Mouse (Mus musculus): ENCODE results near the gene Micu2. TPM values are rescaled to one million over a fixed set of nuclear protein-coding genes. Genes with fewer than 3 reads are reported as not detected.
"Not testable (repeated sequence)": the region's sequence is repeated elsewhere in the genome, so short reads cannot be mapped to it uniquely, and the experiment has no call there.

The Micu2 gene
- polyA plus RNA-seq, 1 experiment from 2014 or later = 58.2 TPM

GRCm38 (mm10) chr14:57934666-57935065 is 64.4 kb downstream of the Micu2 start:
- H3K27ac ChIP-seq = no peak overlapping the region
- H3K27me3 ChIP-seq (ENCODE audit: poor library complexity, severe bottlenecking) = no peaks in the 10 kb centered on the region
- H3K4me1 ChIP-seq = no peaks in the 10 kb centered on the region
- peaks cover 5% of the 10 kb centered on the region; the same call in 1 of the 2 replicates for H3K36me3 ChIP-seq (replicated peaks)
- H3K9me3 ChIP-seq = no peaks in the 10 kb centered on the region
- H3K4me3 ChIP-seq = no peak overlapping the region
- 96% methylated on average over 13 of the region's 13 CpGs for WGBS
- no peak for DNase-seq (ENCODE audit: extremely low spot score, low spot score)

GRCm38 (mm10) chr14:57933608-57934007 is 65.5 kb downstream of the Micu2 start:
- 93% methylated on average over 7 of the region's 7 CpGs for WGBS
- no peaks in the 10 kb centered on the region for H3K27me3 ChIP-seq (ENCODE audit: poor library complexity, severe bottlenecking)
- H3K4me1 ChIP-seq = no peaks in the 10 kb centered on the region
- no peak for DNase-seq (ENCODE audit: extremely low spot score, low spot score)
- H3K4me3 ChIP-seq = no peak overlapping the region
- no peaks in the 10 kb centered on the region for H3K9me3 ChIP-seq
- H3K27ac ChIP-seq = no peak overlapping the region
- H3K36me3 ChIP-seq (replicated peaks) = peaks cover 3% of the 10 kb centered on the region; the same call in 1 of the 2 replicates

GRCm38 (mm10) chr14:57932881-57933443 is 66.1 kb downstream of the Micu2 start:
- DNase-seq (ENCODE audit: extremely low spot score, low spot score) = no peak
- no peaks in the 10 kb centered on the region for H3K27me3 ChIP-seq (ENCODE audit: poor library complexity, severe bottlenecking)
- H3K27ac ChIP-seq = no peak overlapping the region
- H3K36me3 ChIP-seq (replicated peaks) = peaks cover 3% of the 10 kb centered on the region; the same call in 1 of the 2 replicates
- no peaks in the 10 kb centered on the region for H3K9me3 ChIP-seq
- no peaks in the 10 kb centered on the region for H3K4me1 ChIP-seq
- 68% methylated on average over 7 of the region's 7 CpGs for WGBS
- H3K4me3 ChIP-seq = no peak overlapping the region

- Histone ChIP-seq H3K27me3 (ENCODE audit: poor library complexity, severe bottlenecking) (no peaks in the 10 kb centered on the region), H3K9me3 (no peaks in the 10 kb centered on the region; the same call in 1 of the 2 replicates), H3K36me3 (replicated peaks) (peaks cover 35% of the 10 kb centered on the region), H3K4me1 (peaks cover 14% of the 10 kb centered on the region), H3K4me3 (no peak overlapping the region), H3K27ac (peak overlapping the region; percentile 64)
- WGBS = 55% methylated on average over 10 of the region's 10 CpGs
- DNase-seq (ENCODE audit: extremely low spot score, low spot score) = no peak
These were observed 77.5 kb downstream of the Micu2 start for GRCm38 (mm10) chr14:57921428-57922131.

- Histone ChIP-seq H3K4me1 (peaks cover 14% of the 10 kb centered on the region), H3K36me3 (replicated peaks) (peaks cover 35% of the 10 kb centered on the region), H3K27ac (peak overlapping the region; percentile 64), H3K27me3 (ENCODE audit: poor library complexity, severe bottlenecking) (no peaks in the 10 kb centered on the region), H3K9me3 (no peaks in the 10 kb centered on the region; the same call in 1 of the 2 replicates), H3K4me3 (no peak overlapping the region)
- DNase-seq (ENCODE audit: extremely low spot score, low spot score) = no peak
- WGBS = 87% methylated on average over 18 of the region's 18 CpGs
These were observed 78.3 kb downstream of the Micu2 start for GRCm38 (mm10) chr14:57920568-57921310.

- Histone ChIP-seq H3K4me3 (no peak overlapping the region), H3K4me1 (peaks cover 14% of the 10 kb centered on the region), H3K27me3 (ENCODE audit: poor library complexity, severe bottlenecking) (no peaks in the 10 kb centered on the region), H3K9me3 (no peaks in the 10 kb centered on the region; the same call in 1 of the 2 replicates), H3K36me3 (replicated peaks) (peaks cover 42% of the 10 kb centered on the region), H3K27ac (no peak overlapping the region)
- 96% methylated on average over 17 of the region's 17 CpGs for WGBS
- no peak for DNase-seq (ENCODE audit: extremely low spot score, low spot score)
These were observed 79.8 kb downstream of the Micu2 start for GRCm38 (mm10) chr14:57919148-57919875.

GRCm38 (mm10) chr14:57915341-57915740 is 83.7 kb downstream of the Micu2 start:
- WGBS = 64% methylated on average over 6 of the region's 6 CpGs
- peaks cover 5% of the 10 kb centered on the region for H3K4me1 ChIP-seq
- no peaks in the 10 kb centered on the region for H3K9me3 ChIP-seq
- no peak overlapping the region for H3K4me3 ChIP-seq
- DNase-seq (ENCODE audit: extremely low spot score, low spot score) = no peak
- H3K36me3 ChIP-seq (replicated peaks) = peaks cover 24% of the 10 kb centered on the region
- H3K27me3 ChIP-seq (ENCODE audit: poor library complexity, severe bottlenecking) = no peaks in the 10 kb centered on the region
- no peak overlapping the region for H3K27ac ChIP-seq

GRCm38 (mm10) chr14:57912211-57913007 is 86.7 kb downstream of the Micu2 start:
- not testable (repeated sequence) for H3K27ac ChIP-seq; DNase-seq (ENCODE audit: extremely low spot score, low spot score); H3K27me3 ChIP-seq (ENCODE audit: poor library complexity, severe bottlenecking); H3K9me3 ChIP-seq; H3K4me3 ChIP-seq; H3K4me1 ChIP-seq
- H3K36me3 ChIP-seq (replicated peaks) = peaks cover 17% of the 10 kb centered on the region
- 54% methylated on average over 1 of the region's 1 CpGs for WGBS

- not testable (repeated sequence) for H3K27ac ChIP-seq, H3K4me3 ChIP-seq
- H3K36me3 ChIP-seq (replicated peaks) = peaks cover 14% of the 10 kb centered on the region
These were observed 87.3 kb downstream of the Micu2 start for GRCm38 (mm10) chr14:57911787-57912186.

GRCm38 (mm10) chr14:57911316-57911715 is 87.7 kb downstream of the Micu2 start:
- 0 out of 2 replicates have a peak, but pooled peaks cover 3% of the 10 kb centered on the region for H3K27me3 ChIP-seq (ENCODE audit: poor library complexity, severe bottlenecking)
- no peak overlapping the region for H3K27ac ChIP-seq
- DNase-seq (ENCODE audit: extremely low spot score, low spot score) = no peak
- H3K36me3 ChIP-seq (replicated peaks) = peaks cover 10% of the 10 kb centered on the region; the same call in 1 of the 2 replicates
- no peaks in the 10 kb centered on the region for H3K9me3 ChIP-seq
- H3K4me1 ChIP-seq = peaks cover 6% of the 10 kb centered on the region
- no peak overlapping the region for H3K4me3 ChIP-seq
- WGBS = 80% methylated on average over 4 of the region's 4 CpGs

More at GRCm38 (mm10) chr14:57911787-57912186, 87.3 kb downstream of the Micu2 start:
- H3K27me3 ChIP-seq (ENCODE audit: poor library complexity, severe bottlenecking); DNase-seq (ENCODE audit: extremely low spot score, low spot score); H3K9me3 ChIP-seq; H3K4me1 ChIP-seq: not testable (repeated sequence)

GRCm38 (mm10) chr14:57910501-57911068 is 88.5 kb downstream of the Micu2 start:
- Histone ChIP-seq H3K27me3 (ENCODE audit: poor library complexity, severe bottlenecking) (0 out of 2 replicates have a peak, but pooled peaks cover 3% of the 10 kb centered on the region), H3K27ac (peak overlapping the region; percentile 75), H3K4me1 (peaks cover 6% of the 10 kb centered on the region), H3K4me3 (peak overlapping the region; percentile 45), H3K9me3 (no peaks in the 10 kb centered on the region), H3K36me3 (replicated peaks) (peaks cover 5% of the 10 kb centered on the region; the same call in 1 of the 2 replicates)
- 22% methylated on average over 26 of the region's 26 CpGs for WGBS
- DNase-seq (ENCODE audit: extremely low spot score, low spot score) = peak; percentile 83
